Mouse (Mus musculus) small intestine, adult 2 months (tissue): ENCODE measurements at regions not wholly inside any gene's neighbourhood (a gene's known extent, or its start where the extent isn't known, plus 50 kb on each side); places are given as distances from the start of the nearest gene placed in this dataset.

ENCODE experiments used
- CTCF ChIP-seq: fragments of 200-500 bp; IDR thresholded peaks from 2 replicates; pipeline ENCODE4 v1.5.1; 2012; ENCODE audit warnings: low read depth, mild to moderate bottlenecking, control low read depth, inconsistent platforms, low read length, moderate library complexity, mixed read lengths; ENCODE audit not compliant: insufficient replicate concordance, insufficient read length; ENCODE audit errors: extremely low read depth
- POLR2A ChIP-seq: fragments of 200-500 bp; IDR thresholded peaks from 2 replicates; pipeline ENCODE4 v1.6.1; 2012; ENCODE audit warnings: low read depth, mild to moderate bottlenecking, control low read depth, inconsistent platforms, low read length, moderate library complexity

DNA sequence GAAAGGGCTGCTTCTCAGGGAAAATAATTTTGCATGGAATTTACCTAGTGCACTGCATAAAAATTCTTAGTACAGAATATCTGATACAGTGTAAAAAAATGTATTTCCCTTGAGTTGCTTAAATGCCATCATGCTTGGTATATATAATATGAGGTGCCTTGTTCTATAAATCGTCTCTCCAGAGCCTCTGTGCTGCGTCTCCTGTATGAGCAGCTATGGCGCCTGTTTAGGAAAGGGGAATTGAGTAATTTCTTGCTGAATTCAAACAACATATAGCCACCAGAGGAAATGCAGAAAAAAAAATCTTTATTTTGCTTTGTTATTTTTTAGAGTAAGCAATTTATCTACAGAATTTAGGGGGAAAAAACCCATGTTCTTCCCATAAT, 95.4 kb upstream of the Rap1b start:
- TF ChIP-seq POLR2A, result no peak
- TF ChIP-seq CTCF, result no peak
